In the genomic region with DNA sequence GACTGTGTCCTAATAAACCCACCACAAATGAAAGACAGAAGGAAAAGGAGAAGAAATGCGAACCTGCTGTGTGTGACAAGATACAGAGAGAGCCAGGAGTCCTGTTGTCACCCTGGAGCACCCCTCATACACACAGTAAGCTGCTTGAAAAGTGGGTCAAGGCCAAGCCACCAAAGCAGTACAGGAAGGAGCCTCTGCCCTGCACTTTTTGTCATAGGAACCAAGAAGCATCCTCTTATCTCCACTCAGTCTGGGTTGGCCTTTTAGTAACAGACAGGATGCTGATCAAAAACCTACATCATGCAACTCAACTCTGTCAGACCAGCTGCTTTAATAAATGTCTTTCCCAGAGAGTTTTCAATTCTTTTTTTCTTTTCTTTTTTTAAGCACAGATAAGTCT, we compare ENCODE assay signal across 25 mouse cellular contexts. TPM values are rescaled to one million over a fixed set of nuclear protein-coding genes. Genes with fewer than 3 reads are reported as not detected.
A peak's percentile ranks its signal among the peaks of the same experiment; 100 is the strongest.
DNase-seq lines count a peak whose midpoint lies in the region; ATAC-seq and TF ChIP-seq lines count a peak whose summit lies in the region.
"Had no signal": no experiment of that assay in that cellular context is flagged by ENCODE, and none has a peak within 500 bp of the region (broad histone marks: within the 10 kb centered on the region; RNA-seq: fewer than 3 reads in every experiment).

No protein-coding gene starts in this region.

- no peaks in the 10 kb centered on the region for H3K27me3 ChIP-seq in thymus, adult 2 months (ENCODE audit: control insufficient read depth, insufficient read depth, low read length)
- H3K27me3 ChIP-seq in midbrain, embryonic 14.5 days (ENCODE audit: control insufficient read depth, insufficient read depth, low read length): no peaks in the 10 kb centered on the region
- H3K27me3 ChIP-seq: embryonic facial prominence, embryonic 12.5 days had no signal

- WGBS in thymus, adult 2 months: 100% methylated on average over 1 of the region's 1 CpGs
- 82% methylated on average over 1 of the region's 1 CpGs for WGBS in midbrain, embryonic 14.5 days

- H3K9ac ChIP-seq in midbrain, embryonic 14.5 days (replicated peaks; ENCODE audit: low read length): no peak overlapping the region
- H3K9ac ChIP-seq: embryonic facial prominence, embryonic 12.5 days had no signal

- no peak for TF ChIP-seq CTCF in thymus, adult 2 months (IDR thresholded peaks at IDR 0.05; ENCODE audit: borderline replicate concordance, control insufficient read depth, extremely low read depth, insufficient read depth, low read length, poor library complexity)

- no peaks in the 10 kb centered on the region for H3K36me3 ChIP-seq in thymus, adult 2 months (ENCODE audit: control insufficient read depth, insufficient read depth, low read length)
- no peaks in the 10 kb centered on the region for H3K36me3 ChIP-seq in midbrain, embryonic 14.5 days (ENCODE audit: control insufficient read depth, insufficient read depth, low read length)
- H3K36me3 ChIP-seq: embryonic facial prominence, embryonic 10.5 days; embryonic facial prominence, embryonic 12.5 days; G1E had no signal

- TF ChIP-seq POLR2A in thymus, adult 2 months (IDR thresholded peaks at IDR 0.05; ENCODE audit: control insufficient read depth, extremely low read depth, insufficient read depth, low read length, poor library complexity): no peak

- H3K27ac ChIP-seq in thymus, adult 2 months (ENCODE audit: control insufficient read depth, insufficient read depth, low read length): no peak overlapping the region
- no peak overlapping the region for H3K27ac ChIP-seq in midbrain, embryonic 14.5 days (replicated peaks; ENCODE audit: low read depth, low read length)
- H3K27ac ChIP-seq: embryonic facial prominence, embryonic 10.5 days; embryonic facial prominence, embryonic 12.5 days had no signal

- H3K4me2 ChIP-seq in midbrain, embryonic 14.5 days (ENCODE audit: low read length): no peak overlapping the region
- H3K4me2 ChIP-seq: embryonic facial prominence, embryonic 12.5 days had no signal

- no peaks in the 10 kb centered on the region for H3K9me3 ChIP-seq in midbrain, embryonic 14.5 days (ENCODE audit: control insufficient read depth, low read length)
- H3K9me3 ChIP-seq: embryonic facial prominence, embryonic 10.5 days; embryonic facial prominence, embryonic 12.5 days; G1E had no signal

- H3K4me3 ChIP-seq in thymus, adult 2 months (ENCODE audit: control insufficient read depth, insufficient read depth, low read length): no peak overlapping the region
- no peak overlapping the region for H3K4me3 ChIP-seq in midbrain, embryonic 14.5 days (replicated peaks; ENCODE audit: low read depth, low read length)
- H3K4me3 ChIP-seq: embryonic facial prominence, embryonic 10.5 days; embryonic facial prominence, embryonic 12.5 days had no signal

- peaks cover 5% of the 10 kb centered on the region for H3K4me1 ChIP-seq in thymus, adult 2 months (replicated peaks; ENCODE audit: control insufficient read depth, insufficient read depth, low read length)
- H3K4me1 ChIP-seq in midbrain, embryonic 14.5 days (ENCODE audit: control insufficient read depth, insufficient read depth, low read length): no peaks in the 10 kb centered on the region
- H3K4me1 ChIP-seq: embryonic facial prominence, embryonic 10.5 days; embryonic facial prominence, embryonic 12.5 days had no signal

- peak; percentile 38 for ATAC-seq in inflammation-experienced regulatory T-cells, adult 6 months
- no peak for ATAC-seq in midbrain, embryonic 14.5 days (ENCODE audit: low FRiP score, low TSS enrichment)
- ATAC-seq: activated CD4-positive, CD25-positive, alpha-beta regulatory T cell, adult 4 months; CD4-positive, CD25-positive, alpha-beta regulatory T cell, adult 4 months; forebrain, embryonic 14.5 days; forebrain, embryonic 16.5 days; Patski had no signal

- peak; percentile 55 for DNase-seq in thymus, postnatal 0 days (ENCODE audit: low spot score)
- no peak for DNase-seq in thymus, adult 2 months
- DNase-seq in thymus, postnatal 4 days: peak; percentile 17
- no peak for DNase-seq in thymus, postnatal 36 days
- DNase-seq in midbrain, embryonic 14.5 days: no peak
- DNase-seq: adrenal gland, adult 8-10 months; adrenal gland, postnatal 14 days; adrenal gland, postnatal 36 days; cerebellum, adult 11-12 months; cerebellum, adult 2 months; cerebellum, adult 9-10 months; cerebellum, postnatal 10 days; cerebellum, postnatal 25 days had no signal

RNA-seq across cellular contexts. Expression of gene Il5, which starts 0.9 kb away (rescaled TPM):
- polyA plus RNA-seq in thymus, postnatal 0 days (2015; fragmentation: Nextera tagmentation; extraction: Ambion mirVana): 0.55 and 0.81 TPM in 2 replicates
- polyA plus RNA-seq in thymus, adult 2 months (2012; rRNA removed): 0.56 and 0.84 TPM in 2 replicates
- polyA plus RNA-seq in inflammation-experienced regulatory T-cells, adult 6 months (2017; shearing (Covaris generic)): not detected
- polyA plus RNA-seq in midbrain, embryonic 14.5 days (2014; fragmentation: Nextera tagmentation; extraction: Ambion mirVana): not detected in 2 replicates
- polyA plus RNA-seq: C2C12; CD4-positive, CD25-positive, alpha-beta regulatory T cell, adult 4 months; embryonic facial prominence, embryonic 10.5 days; embryonic facial prominence, embryonic 12.5 days; embryonic facial prominence, embryonic 14.5 days; forebrain, embryonic 11.5 days; forebrain, embryonic 14.5 days; forebrain, embryonic 16.5 days; G1E; Patski had no signal

RNA-seq across cellular contexts. Expression of gene Rad50, which starts 12.6 kb away (rescaled TPM):
- 40.0 and 44.8 TPM in 2 replicates for polyA plus RNA-seq in thymus, postnatal 0 days (2015; fragmentation: Nextera tagmentation; extraction: Ambion mirVana)
- 8.3 and 8.4 TPM in 2 replicates for polyA plus RNA-seq in thymus, adult 2 months (2012; rRNA removed)
- polyA plus RNA-seq in inflammation-experienced regulatory T-cells, adult 6 months (2017; shearing (Covaris generic)): 10 to 100 TPM; 47.3 to 53.7 (median 48.6) TPM
- 9.1 and 11.2 TPM in 2 replicates for polyA plus RNA-seq in midbrain, embryonic 14.5 days (2014; fragmentation: Nextera tagmentation; extraction: Ambion mirVana)

RNA-seq across cellular contexts. Expression of gene Irf1, which starts 50.1 kb away (rescaled TPM):
- polyA plus RNA-seq in thymus, postnatal 0 days (2015; fragmentation: Nextera tagmentation; extraction: Ambion mirVana): 105 and 114 TPM in 2 replicates
- polyA plus RNA-seq in thymus, adult 2 months (2012; rRNA removed): 162 and 169 TPM in 2 replicates
- 100 to 1,000 TPM; 273 to 355 (median 291) TPM for polyA plus RNA-seq in inflammation-experienced regulatory T-cells, adult 6 months (2017; shearing (Covaris generic))
- polyA plus RNA-seq in midbrain, embryonic 14.5 days (2014; fragmentation: Nextera tagmentation; extraction: Ambion mirVana): 1.3 and 3.5 TPM in 2 replicates

RNA-seq across cellular contexts. Expression of gene Gm17334, which starts 53.3 kb away (rescaled TPM):
- 0.94 and 1.2 TPM in 2 replicates for polyA plus RNA-seq in thymus, postnatal 0 days (2015; fragmentation: Nextera tagmentation; extraction: Ambion mirVana)
- polyA plus RNA-seq in thymus, adult 2 months (2012; rRNA removed): 0.86 and 0.98 TPM in 2 replicates
- polyA plus RNA-seq in inflammation-experienced regulatory T-cells, adult 6 months (2017; shearing (Covaris generic)): 1 to 10 TPM; 5.6 to 9.0 (median 6.7) TPM
- 0.24 TPM in 1 of 2 replicates, not detected in the other for polyA plus RNA-seq in midbrain, embryonic 14.5 days (2014; fragmentation: Nextera tagmentation; extraction: Ambion mirVana)
- polyA plus RNA-seq: embryonic facial prominence, embryonic 10.5 days; embryonic facial prominence, embryonic 12.5 days; forebrain, embryonic 11.5 days; forebrain, embryonic 14.5 days; G1E had no signal

Comparison
In these comparisons a context has a peak if more than half of its experiments do, and no peak if none do; other contexts are left out.
1. DNase-seq: peak in thymus, postnatal 0 days (single experiment) and thymus, postnatal 4 days (single experiment); none in thymus, adult 2 months (single experiment), thymus, postnatal 36 days (0 of 2) and midbrain, embryonic 14.5 days (single experiment).
2. RNA of gene Irf1, which starts 50.1 kb away (polyA plus RNA-seq): 273 to 355 TPM in inflammation-experienced regulatory T-cells, adult 6 months, 162 to 169 TPM in thymus, adult 2 months and 105 to 114 TPM in thymus, postnatal 0 days; 1.3 to 3.5 TPM in midbrain, embryonic 14.5 days; every median in the first group is over 10 times any median in the second.